29 mouse cellular contexts compared by ENCODE assay signal in the genomic region with DNA sequence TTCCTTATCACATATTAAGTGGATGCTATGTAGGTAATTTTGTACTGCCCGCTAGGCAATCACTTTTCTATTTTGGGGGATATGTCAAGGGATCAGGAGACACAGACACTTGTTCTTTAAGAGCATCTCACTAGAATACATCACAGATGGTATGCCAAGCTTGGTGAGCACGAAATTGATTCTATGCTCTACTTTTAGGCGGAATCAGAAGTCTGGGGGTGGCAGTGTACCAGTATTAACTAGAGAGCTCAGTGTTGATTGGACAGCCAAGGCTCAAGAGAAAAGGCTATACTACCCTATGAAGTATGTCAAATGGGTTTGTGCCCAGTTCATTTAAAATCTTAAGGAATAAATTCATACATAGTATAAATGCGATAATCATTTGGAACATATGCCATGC.
"Had no signal": no experiment of that assay in that cellular context is flagged by ENCODE, and none has a peak within 500 bp of the region (broad histone marks: within the 10 kb centered on the region; RNA-seq: fewer than 3 reads in every experiment).

No protein-coding gene starts in this region.

- H3K36me3 ChIP-seq: heart, embryonic 10.5 days; heart, embryonic 12.5 days; hindbrain, embryonic 10.5 days; hindbrain, embryonic 12.5 days; intestine, embryonic 15.5 days; limb, embryonic 10.5 days; limb, embryonic 12.5 days; liver, embryonic 13.5 days; liver, embryonic 15.5 days had no signal

- H3K4me3 ChIP-seq: gastrocnemius, adult 2 months; heart, adult 2 months; heart, embryonic 10.5 days; heart, embryonic 12.5 days; hindbrain, embryonic 10.5 days; hindbrain, embryonic 12.5 days; intestine, embryonic 15.5 days; layer of hippocampus, adult 2 months; left cerebral cortex, adult 2 months; limb, embryonic 10.5 days; limb, embryonic 12.5 days; liver, embryonic 13.5 days; liver, embryonic 15.5 days had no signal

- H3K4me2 ChIP-seq: heart, embryonic 12.5 days; hindbrain, embryonic 12.5 days; hindbrain, embryonic 14.5 days; intestine, embryonic 15.5 days; limb, embryonic 12.5 days; liver, embryonic 11.5 days; liver, embryonic 13.5 days; liver, embryonic 15.5 days had no signal

- H3K27ac ChIP-seq: gastrocnemius, adult 2 months; heart, adult 2 months; heart, embryonic 10.5 days; hindbrain, embryonic 10.5 days; hindbrain, embryonic 12.5 days; hindbrain, embryonic 14.5 days; intestine, embryonic 15.5 days; layer of hippocampus, adult 2 months; limb, embryonic 10.5 days; limb, embryonic 12.5 days; liver, embryonic 13.5 days; liver, embryonic 15.5 days had no signal

- ATAC-seq: hindbrain, embryonic 16.5 days; inflammation-experienced regulatory T-cells, adult 6 months; intestine, embryonic 15.5 days; intestine, postnatal 0 days; liver, postnatal 0 days had no signal

- H3K9ac ChIP-seq: heart, embryonic 12.5 days; hindbrain, embryonic 12.5 days; hindbrain, embryonic 14.5 days; intestine, embryonic 15.5 days; limb, embryonic 12.5 days; liver, embryonic 13.5 days; liver, embryonic 15.5 days; liver, postnatal 0 days had no signal

- H3K27me3 ChIP-seq: heart, embryonic 12.5 days; hindbrain, embryonic 12.5 days; intestine, embryonic 15.5 days; limb, embryonic 12.5 days; liver, embryonic 13.5 days; liver, embryonic 15.5 days had no signal

- H3K4me1 ChIP-seq: heart, embryonic 10.5 days; heart, embryonic 12.5 days; hindbrain, embryonic 10.5 days; hindbrain, embryonic 12.5 days; intestine, embryonic 15.5 days; limb, embryonic 10.5 days; limb, embryonic 12.5 days; liver, embryonic 13.5 days; liver, embryonic 15.5 days had no signal

- H3K9me3 ChIP-seq: heart, embryonic 10.5 days; heart, embryonic 12.5 days; hindbrain, embryonic 10.5 days; hindbrain, embryonic 12.5 days; intestine, embryonic 15.5 days; limb, embryonic 10.5 days; limb, embryonic 12.5 days; liver, embryonic 13.5 days; liver, embryonic 15.5 days had no signal

- DNase-seq: gastrocnemius, adult 2 months; gastrocnemius, postnatal 10 days; gastrocnemius, postnatal 25 days; heart, adult 2 months; heart, postnatal 10 days; heart, postnatal 4 days; kidney, adult 18-20 months; kidney, adult 8-10 months; kidney, postnatal 10 days; kidney, postnatal 25 days; kidney, postnatal 4 days; liver; liver, embryonic 13.5 days; liver, postnatal 0 days had no signal
